Mouse (Mus musculus) lung, adult 18-20 months (tissue): ENCODE data around the gene Keg1.
"Not testable (repeated sequence)": the region's sequence is repeated elsewhere in the genome, so short reads cannot be mapped to it uniquely, and the experiment has no call there.

Source experiments
- DNase-seq, 2 experiments: peaks; one replicate each; pipeline ENCODE4 v3.0.0; 2022; ENCODE audit warnings: mixed read lengths in 2 of 2

Keg1 gene

DNA sequence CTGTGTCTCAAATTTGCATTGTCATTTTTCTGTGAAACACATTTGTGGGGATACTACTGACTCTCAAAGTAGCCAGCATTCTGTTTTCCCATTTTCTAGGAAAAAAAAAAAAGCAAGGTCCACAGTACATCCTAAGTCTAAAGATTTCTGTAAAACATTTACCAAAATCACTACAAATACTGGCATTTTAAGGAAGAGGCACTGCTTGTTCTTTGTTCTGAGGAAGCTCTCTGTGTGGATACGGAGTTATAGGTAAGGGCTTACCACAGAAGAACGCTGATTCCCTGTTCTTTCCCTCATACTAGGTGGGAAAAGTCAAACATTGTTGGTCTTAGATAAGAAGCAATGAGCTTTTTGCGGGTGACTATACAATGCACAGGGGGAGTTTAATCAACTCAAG, at the start of gene Keg1:
Keg1 (plus strand) TSS at position 197 of the 400 bp plus-strand sequence.
- no peak for DNase-seq

DNA sequence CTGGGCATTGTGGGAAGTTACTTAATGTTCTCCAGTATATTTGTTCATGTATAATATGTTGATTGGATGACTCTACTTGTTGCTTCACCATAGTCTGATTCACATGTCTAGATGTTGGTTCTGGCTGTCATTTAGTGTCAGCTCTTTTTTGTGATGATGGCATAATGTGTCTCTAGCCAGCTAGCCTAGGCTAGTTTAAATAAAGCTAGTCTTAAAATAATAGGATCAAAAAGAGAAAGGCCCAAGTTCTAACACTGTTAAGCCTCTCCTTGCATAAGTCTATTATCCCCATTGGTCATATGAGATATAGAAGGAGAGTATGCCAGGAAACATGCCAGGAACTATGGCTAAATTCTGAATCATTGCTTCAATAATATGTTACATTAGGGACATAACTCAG, 46.1 kb upstream of the Keg1 start:
- no peak for DNase-seq

DNA sequence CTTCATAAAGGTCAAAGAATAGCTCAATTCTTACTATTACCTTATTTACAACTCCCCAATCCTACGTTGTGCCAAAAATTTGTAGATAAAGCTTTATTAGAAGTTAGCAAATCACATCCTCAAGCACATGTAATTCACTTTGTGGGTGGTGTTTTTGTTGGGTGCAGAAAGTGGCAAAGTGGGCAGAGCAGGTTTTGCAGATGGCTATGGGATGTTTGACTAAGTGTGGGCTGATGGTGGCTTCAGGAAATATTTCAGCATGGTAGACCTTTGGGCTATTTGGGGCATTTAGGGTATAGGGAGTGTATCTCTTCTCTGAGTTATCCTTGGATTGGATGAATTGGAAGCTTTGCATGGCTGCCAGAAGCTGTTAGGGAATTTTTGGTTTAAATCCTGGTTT, 29.4 kb upstream of the Keg1 start:
- no peak for DNase-seq

GRCm38 (mm10) chr19:12668601-12669000, 27.0 kb upstream of the Keg1 start:
- DNase-seq, result not testable (repeated sequence)

- no peak for DNase-seq
Measured at GRCm38 (mm10) chr19:12670139-12670538, 25.4 kb upstream of the Keg1 start, which contains the start of gene Olfr1442. Olfr1442 (plus strand) TSS chr19:12670439.

DNA sequence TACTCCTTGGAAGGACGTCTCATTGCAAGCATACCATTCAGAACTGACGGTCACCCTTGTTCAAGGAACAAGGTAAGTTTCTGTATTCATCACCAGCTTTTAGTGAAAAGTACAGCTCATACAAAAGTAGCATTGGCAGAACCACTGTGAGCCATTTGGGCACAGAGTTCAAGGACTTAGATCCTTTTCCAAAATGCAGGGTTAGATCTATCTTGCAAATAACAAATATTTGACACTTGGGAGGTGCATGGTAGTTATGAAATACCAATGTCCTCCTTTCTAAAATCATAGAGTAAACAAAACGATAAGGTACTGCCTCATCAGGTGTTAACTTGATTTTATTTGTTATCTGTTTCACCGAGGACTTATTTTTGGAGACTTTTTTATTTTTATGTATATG, 24.5 kb upstream of the Keg1 start:
- no peak for DNase-seq

- no peak for DNase-seq
Measured at GRCm38 (mm10) chr19:12677812-12678211, 17.8 kb upstream of the Keg1 start, which contains the start of gene Olfr1443. Olfr1443 (plus strand) TSS chr19:12678112.

- DNase-seq, result no peak
Measured at GRCm38 (mm10) chr19:12684638-12685037, 10.9 kb upstream of the Keg1 start.

DNA sequence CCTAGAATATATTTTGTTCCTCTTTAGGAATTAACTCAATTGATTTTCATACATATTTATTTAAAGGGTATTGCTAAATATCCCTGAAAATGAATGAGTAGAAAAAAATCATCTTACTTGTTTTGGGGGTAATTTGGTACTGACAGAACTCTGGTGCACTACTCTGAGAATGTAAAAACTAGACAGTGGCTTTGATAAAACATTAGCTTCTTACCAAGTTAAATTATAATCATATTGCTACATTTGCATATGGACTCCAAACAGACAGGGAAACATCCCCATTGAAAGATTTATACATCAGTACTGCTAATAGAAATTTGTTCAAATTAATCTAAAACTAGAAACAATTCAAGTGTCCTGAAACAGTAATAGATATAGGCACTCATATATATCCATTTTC, 10.4 kb upstream of the Keg1 start:
- no peak for DNase-seq

DNA sequence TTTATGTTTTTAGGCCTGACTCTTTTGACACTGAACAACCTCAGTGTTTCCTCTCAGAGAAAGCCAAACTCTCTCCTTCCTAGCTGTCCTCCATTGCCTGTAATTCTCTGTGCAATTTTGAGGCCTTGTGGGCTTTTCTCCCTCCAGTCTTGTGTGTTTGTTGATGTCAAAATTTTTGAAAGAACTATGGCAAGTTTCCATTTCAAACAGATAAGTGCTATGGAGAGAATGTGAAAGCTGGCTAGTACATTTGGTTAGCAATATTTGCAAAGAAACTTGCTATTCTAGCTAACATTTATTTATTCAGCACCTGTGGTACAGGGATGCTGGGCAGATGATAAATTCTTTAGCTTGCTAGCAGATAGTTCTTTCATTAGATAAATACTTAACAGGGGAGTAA, 635 bp downstream of the Keg1 start:
- no peak for DNase-seq

GRCm38 (mm10) chr19:12708458-12708857, 12.9 kb downstream of the Keg1 start:
- DNase-seq, result no peak

GRCm38 (mm10) chr19:12708986-12709385, 13.4 kb downstream of the Keg1 start:
- no peak for DNase-seq

- no peak for DNase-seq
Measured at GRCm38 (mm10) chr19:12719189-12719588, 23.6 kb downstream of the Keg1 start.

DNA sequence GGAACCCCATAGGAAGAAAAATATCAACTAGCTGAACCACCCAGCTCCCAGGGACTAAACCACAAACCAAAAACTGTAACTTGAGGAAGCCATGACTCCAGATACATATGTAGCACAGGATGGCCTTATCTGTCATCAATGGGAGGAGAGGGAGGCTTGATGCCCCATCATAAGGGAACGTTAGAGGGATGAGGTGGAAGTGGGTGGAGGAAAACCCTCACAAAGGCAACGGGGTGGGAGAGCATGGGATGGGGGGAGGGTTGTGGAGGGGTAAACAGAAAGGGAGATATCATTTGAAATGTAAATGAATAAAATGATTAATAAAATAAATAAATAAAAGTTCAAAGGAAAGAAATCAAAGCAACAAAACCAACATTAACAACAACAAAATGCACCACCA, 24.9 kb downstream of the Keg1 start:
- DNase-seq, result no peak

GRCm38 (mm10) chr19:12720919-12721318, 25.3 kb downstream of the Keg1 start:
- DNase-seq, result not testable (repeated sequence)

- DNase-seq, result not testable (repeated sequence)
Measured at GRCm38 (mm10) chr19:12721596-12721995, 26.0 kb downstream of the Keg1 start.

DNA sequence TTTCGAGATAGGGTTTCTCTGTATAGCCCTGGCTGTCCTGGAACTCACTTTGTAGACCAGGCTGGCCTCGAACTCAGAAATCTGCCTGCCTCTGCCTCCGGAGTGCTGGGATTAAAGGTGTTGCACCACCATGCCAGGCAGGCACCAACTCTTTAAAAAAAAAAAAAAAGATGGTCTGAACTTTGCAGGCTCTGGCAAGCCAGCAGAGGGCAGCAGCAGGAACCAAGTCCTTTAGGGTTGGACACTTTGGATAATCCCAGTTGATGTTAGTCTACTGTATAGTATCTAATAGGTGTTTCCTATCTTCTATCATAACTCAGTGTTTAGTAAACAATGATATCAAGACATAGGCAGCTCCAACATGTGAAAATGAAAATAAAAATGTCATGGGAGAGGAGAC, 26.7 kb downstream of the Keg1 start:
- peak; percentile 26 to 39 for DNase-seq

- no peak for DNase-seq
Measured at GRCm38 (mm10) chr19:12725851-12726250, 30.3 kb downstream of the Keg1 start.

DNA sequence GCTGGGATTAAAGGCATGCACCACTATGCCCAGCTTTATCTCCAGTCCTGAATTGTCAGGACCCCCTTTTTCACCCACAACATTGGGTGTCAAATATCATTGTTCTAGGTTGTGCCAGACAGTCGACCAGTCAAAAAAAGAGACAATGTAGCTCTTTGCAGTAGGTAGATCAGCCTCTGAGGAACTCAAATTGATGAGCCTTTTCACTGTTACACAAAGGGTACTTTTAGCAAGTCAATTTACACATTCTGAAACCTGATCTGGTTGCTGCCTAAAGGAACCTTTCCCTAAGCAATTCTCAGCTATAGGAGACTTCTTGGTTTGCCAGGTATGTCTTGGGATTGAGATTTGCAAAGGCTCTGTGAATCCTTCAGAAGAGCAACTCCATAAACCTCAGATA, 35.5 kb downstream of the Keg1 start:
- DNase-seq, result no peak

DNA sequence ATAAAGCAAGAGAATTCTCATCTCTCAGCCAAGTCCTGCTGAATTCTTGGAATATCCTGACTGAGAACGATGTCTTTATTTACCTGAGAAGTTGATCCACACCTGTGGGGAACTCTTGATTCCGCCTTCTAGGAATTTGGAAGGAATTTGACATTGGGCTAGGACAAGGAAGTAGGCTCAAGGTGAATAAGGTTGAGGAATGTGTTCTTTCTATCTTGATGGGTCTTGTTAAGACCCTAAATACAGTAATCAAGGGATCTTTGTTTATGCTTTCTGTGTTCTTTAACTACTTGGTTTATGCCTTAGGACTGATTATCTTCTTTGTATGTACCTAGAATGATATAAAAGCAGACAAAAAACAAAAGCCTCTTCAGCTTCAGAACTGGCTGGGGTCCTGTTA, 36.4 kb downstream of the Keg1 start:
- no peak for DNase-seq

GRCm38 (mm10) chr19:12756286-12756685, 60.7 kb downstream of the Keg1 start:
- no peak for DNase-seq

GRCm38 (mm10) chr19:12758936-12759478, 63.4 kb downstream of the Keg1 start:
- no peak for DNase-seq

DNA sequence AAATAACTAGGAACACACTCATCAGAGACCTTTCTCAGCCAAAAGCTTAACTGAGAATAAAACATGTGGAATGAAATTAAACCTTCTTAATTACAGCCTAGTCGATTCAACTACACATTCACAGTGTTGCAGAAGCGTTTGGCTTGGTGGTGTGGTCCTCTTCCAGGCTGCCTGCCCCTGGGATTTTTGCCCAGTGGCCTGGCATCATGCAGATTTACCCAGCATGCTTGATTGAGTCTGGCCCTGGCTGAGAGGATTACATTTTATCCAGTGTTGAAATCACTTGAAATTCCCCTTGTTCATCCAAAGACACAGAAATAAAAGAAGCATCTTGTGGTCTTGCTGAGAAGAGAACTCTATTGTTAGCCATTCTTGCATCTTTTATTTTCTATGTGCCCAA, 64.1 kb downstream of the Keg1 start:
- peak in 1 of 2 experiments; percentile 10 for DNase-seq

- peak in 1 of 2 experiments; percentile 9 for DNase-seq
Measured at GRCm38 (mm10) chr19:12762212-12763130, 66.9 kb downstream of the Keg1 start.
